Mouse (Mus musculus) kidney, postnatal 36 days (tissue): ENCODE measurements around the gene Pate4.
"Not testable (repeated sequence)": the region's sequence is repeated elsewhere in the genome, so short reads cannot be mapped to it uniquely, and the experiment has no call there.

Experiments
- DNase-seq, 2 experiments: peaks; one replicate each; pipeline ENCODE4 v3.0.0; 2021 to 2022; ENCODE audit warnings: mixed read lengths in 2 of 2

Pate4 gene

GRCm38 (mm10) chr9:35611841-35612240, at the start of gene Pate4:
Gene Pate4 (minus strand): TSS chr9:35611941.
- no peak for DNase-seq

GRCm38 (mm10) chr9:35648102-35648501, 36.4 kb upstream of the Pate4 start, which contains the start of gene Pate3:
Gene Pate3 (minus strand): TSS chr9:35648202.
- DNase-seq, result no peak

GRCm38 (mm10) chr9:35632981-35633380, 21.2 kb upstream of the Pate4 start:
- DNase-seq, result peak in 1 of 2 experiments; percentile 11

GRCm38 (mm10) chr9:35616784-35617183, 5.0 kb upstream of the Pate4 start:
- DNase-seq, result not testable (repeated sequence)

GRCm38 (mm10) chr9:35614005-35614404, 2.3 kb upstream of the Pate4 start:
- no peak for DNase-seq

- no peak for DNase-seq
Measured at GRCm38 (mm10) chr9:35607647-35608405, 3.9 kb downstream of the Pate4 start.

- DNase-seq, result peak; percentile 14 to 69
Measured at GRCm38 (mm10) chr9:35592903-35593302, 18.8 kb downstream of the Pate4 start.

GRCm38 (mm10) chr9:35587674-35588073, 24.1 kb downstream of the Pate4 start:
- no peak for DNase-seq

- peak in 1 of 2 experiments; percentile 2 for DNase-seq
Measured at GRCm38 (mm10) chr9:35574416-35574815, 37.3 kb downstream of the Pate4 start.

- no peak for DNase-seq
Measured at GRCm38 (mm10) chr9:35570663-35571062, 41.1 kb downstream of the Pate4 start.

GRCm38 (mm10) chr9:35569571-35570534, 41.9 kb downstream of the Pate4 start, which contains the start of the genes Pate2 and Hyls1:
Gene Pate2 (plus strand): TSS chr9:35570284.
Gene Hyls1 (minus strand): TSS chr9:35570398.
- DNase-seq, result peak; percentile 97

- DNase-seq, result no peak
Measured at GRCm38 (mm10) chr9:35567995-35568394, 43.7 kb downstream of the Pate4 start.

GRCm38 (mm10) chr9:35564536-35565240, 47.1 kb downstream of the Pate4 start:
- no peak for DNase-seq

GRCm38 (mm10) chr9:35561583-35561982, 50.2 kb downstream of the Pate4 start:
- no peak for DNase-seq

GRCm38 (mm10) chr9:35561076-35561475, 50.7 kb downstream of the Pate4 start:
- no peak for DNase-seq

- peak; percentile 83 to 85 for DNase-seq
Measured at GRCm38 (mm10) chr9:35559009-35559890, 52.5 kb downstream of the Pate4 start.

- peak in 1 of 2 experiments; percentile 26 for DNase-seq
Measured at GRCm38 (mm10) chr9:35558257-35559008, 53.3 kb downstream of the Pate4 start, which contains the start of the genes Ddx25 and Pus3. Gene Ddx25 (minus strand): TSS chr9:35558528. Gene Pus3 (plus strand): TSS chr9:35558595.
